Mouse (Mus musculus) intestine, embryonic 16.5 days (tissue): ENCODE data around the gene Pink1. TPM values are rescaled to one million over a fixed set of nuclear protein-coding genes. Genes with fewer than 3 reads are reported as not detected.

Source experiments
- ATAC-seq: fragments of 200-750 bp; cut with Nextera tagmentation; 2 replicates; pipeline ENCODE4 v1.8.0; 2017; ENCODE audit warnings: moderate TSS enrichment, moderate library complexity
- H3K27ac ChIP-seq: fragments of 300-500 bp; sonication (generic); 2 replicates; pipeline ENCODE4 v1.5.1; 2014; ENCODE audit warnings: mild to moderate bottlenecking, low read length
- H3K27me3 ChIP-seq: fragments of 300-500 bp; sonication (generic); replicated peaks from 2 replicates; pipeline ENCODE4 v1.6.1; 2014; ENCODE audit warnings: low read length, control low read depth, mixed read lengths; ENCODE audit not compliant: control insufficient read depth, insufficient read depth
- H3K36me3 ChIP-seq: fragments of 300-500 bp; sonication (generic); 2 replicates; pipeline ENCODE4 v1.6.1; 2014; ENCODE audit warnings: low read length, control low read depth; ENCODE audit not compliant: control insufficient read depth, insufficient read depth
- H3K4me1 ChIP-seq: fragments of 300-500 bp; sonication (generic); 2 replicates; pipeline ENCODE4 v1.6.1; 2014; ENCODE audit warnings: low read length, control low read depth, mixed read lengths; ENCODE audit not compliant: control insufficient read depth, insufficient read depth
- H3K4me2 ChIP-seq: fragments of 300-500 bp; sonication (generic); 2 replicates; pipeline ENCODE4 v1.6.1; 2014; ENCODE audit warnings: low read depth, low read length, control low read depth
- H3K4me3 ChIP-seq: fragments of 300-500 bp; sonication (generic); 2 replicates; pipeline ENCODE4 v1.5.1; 2014; ENCODE audit warnings: mild to moderate bottlenecking, low read length
- H3K9ac ChIP-seq: fragments of 300-500 bp; sonication (generic); 2 replicates; pipeline ENCODE4 v1.6.1; 2014; ENCODE audit warnings: low read depth, low read length
- H3K9me3 ChIP-seq: fragments of 300-500 bp; sonication (generic); 2 replicates; pipeline ENCODE4 v1.6.1; 2016; ENCODE audit warnings: low read length, control low read depth; ENCODE audit not compliant: control insufficient read depth
- WGBS: fragments of 180-500 bp; shearing (Covaris S2); extraction: QIAGEN DNeasy Blood & Tissue Kit; methylation state at CpG from one replicate; pipeline ENCODE4 v1.1.7; 2014; 5-methylcytosine and 5-hydroxymethylcytosine counted together
- polyA plus RNA-seq: library from polyadenylated mRNA; unstranded; fragments of >200 nt; fragmentation: Nextera tagmentation; extraction: Ambion mirVana; gene quantifications from 2 replicates; pipeline ENCODE4 v1.2.1, GENCODE M21; 2015

Pink1 gene
- polyA plus RNA-seq, 1 experiment from 2014 or later, result 30.7 TPM

DNA sequence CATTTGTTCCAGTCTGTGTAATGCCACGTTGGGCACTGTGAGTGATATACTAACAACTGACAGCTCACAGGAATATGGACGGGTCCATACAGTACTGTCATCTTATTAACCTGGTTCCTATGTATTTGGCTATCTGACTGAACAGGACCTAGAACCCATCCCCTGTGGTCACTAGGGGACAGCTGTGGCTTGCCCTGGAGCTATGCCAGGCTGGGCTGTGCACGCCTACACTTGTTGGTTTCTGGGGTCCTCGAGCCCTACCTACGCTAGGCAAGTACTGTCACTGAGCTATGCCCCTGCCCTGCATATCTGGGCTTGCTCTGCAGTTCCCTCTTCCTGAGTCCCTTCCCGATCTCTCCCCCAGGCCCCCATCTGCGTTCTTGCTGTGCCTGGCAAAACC is 4.6 kb downstream of the Pink1 start:
- peaks cover 16% of the 10 kb centered on the region for H3K4me1 ChIP-seq
- H3K27me3 ChIP-seq, result no peaks in the 10 kb centered on the region
- no peak overlapping the region for H3K4me3 ChIP-seq
- H3K27ac ChIP-seq, result no peak overlapping the region
- no peaks in the 10 kb centered on the region for H3K9me3 ChIP-seq
- no peak for ATAC-seq
- H3K36me3 ChIP-seq, result peaks cover 4% of the 10 kb centered on the region
- 76% methylated on average over 7 of the region's 7 CpGs for WGBS
- H3K9ac ChIP-seq, result no peak overlapping the region
- no peak overlapping the region for H3K4me2 ChIP-seq

GRCm38 (mm10) chr4:138320711-138321110 is 5.4 kb downstream of the Pink1 start:
- no peak for ATAC-seq
- Histone ChIP-seq H3K36me3 (peaks cover 5% of the 10 kb centered on the region), H3K9me3 (no peaks in the 10 kb centered on the region), H3K27me3 (no peaks in the 10 kb centered on the region), H3K4me2 (no peak overlapping the region), H3K27ac (no peak overlapping the region), H3K4me1 (peaks cover 13% of the 10 kb centered on the region), H3K4me3 (no peak overlapping the region), H3K9ac (no peak overlapping the region)
- WGBS, result 60% methylated on average over 11 of the region's 11 CpGs

- Histone ChIP-seq H3K9me3 (no peaks in the 10 kb centered on the region), H3K36me3 (peaks cover 5% of the 10 kb centered on the region), H3K4me3 (no peak overlapping the region), H3K9ac (no peak overlapping the region), H3K4me2 (no peak overlapping the region), H3K4me1 (peaks cover 8% of the 10 kb centered on the region), H3K27me3 (no peaks in the 10 kb centered on the region), H3K27ac (no peak overlapping the region)
- 37% methylated on average over 10 of the region's 10 CpGs for whole genome bisulfite sequencing
- ATAC-seq, result peak; percentile 43
Measured at GRCm38 (mm10) chr4:138319508-138319907, 6.6 kb downstream of the Pink1 start.

DNA sequence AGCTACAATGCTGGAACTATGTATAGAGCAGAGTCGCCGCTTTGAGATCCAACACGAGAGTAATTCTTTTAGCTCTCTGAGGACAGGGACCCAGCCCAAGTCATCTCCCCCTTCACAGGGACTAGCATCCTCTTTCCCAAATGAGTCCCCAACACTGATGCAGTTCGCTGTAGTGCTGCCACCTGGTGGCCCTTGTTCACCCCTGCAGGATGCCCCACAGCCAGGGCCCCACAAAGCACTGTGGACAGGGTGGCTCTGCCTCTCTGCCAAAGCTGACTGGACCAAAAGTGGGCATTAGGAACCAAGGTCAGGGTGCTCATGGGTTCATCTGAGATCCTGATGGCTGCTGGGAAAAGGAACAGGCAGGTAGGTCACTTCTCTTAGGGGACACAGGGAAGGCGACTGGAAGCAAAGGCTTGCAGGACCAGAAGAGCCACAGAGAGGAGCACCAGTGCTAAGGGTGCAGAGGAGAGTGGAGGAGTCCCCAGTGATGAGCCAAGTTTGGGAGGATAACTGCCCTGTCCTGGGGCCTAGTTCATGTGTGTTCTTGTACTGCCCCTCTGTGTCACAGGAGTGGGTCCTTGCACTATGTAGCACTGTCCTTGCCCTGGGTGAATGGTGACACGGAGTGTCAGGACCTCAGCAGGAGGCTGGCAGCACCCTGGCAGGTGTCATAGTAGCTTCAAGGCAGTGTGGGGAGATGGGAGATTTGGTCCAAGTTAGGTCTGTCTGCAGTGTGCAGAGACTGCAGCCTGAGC is 7.4 kb downstream of the Pink1 start:
- no peak overlapping the region for H3K9ac ChIP-seq
- peaks cover under 1% of the 10 kb centered on the region; the same call in 1 of the 2 replicates for H3K4me1 ChIP-seq
- no peak; the same call in 1 of the 2 replicates for ATAC-seq
- H3K36me3 ChIP-seq, result peaks cover 5% of the 10 kb centered on the region
- H3K27me3 ChIP-seq, result no peaks in the 10 kb centered on the region
- H3K9me3 ChIP-seq, result no peaks in the 10 kb centered on the region
- H3K27ac ChIP-seq, result no peak overlapping the region
- H3K4me2 ChIP-seq, result no peak overlapping the region
- H3K4me3 ChIP-seq, result no peak overlapping the region
- 56% methylated on average over 6 of the region's 6 CpGs for WGBS

DNA sequence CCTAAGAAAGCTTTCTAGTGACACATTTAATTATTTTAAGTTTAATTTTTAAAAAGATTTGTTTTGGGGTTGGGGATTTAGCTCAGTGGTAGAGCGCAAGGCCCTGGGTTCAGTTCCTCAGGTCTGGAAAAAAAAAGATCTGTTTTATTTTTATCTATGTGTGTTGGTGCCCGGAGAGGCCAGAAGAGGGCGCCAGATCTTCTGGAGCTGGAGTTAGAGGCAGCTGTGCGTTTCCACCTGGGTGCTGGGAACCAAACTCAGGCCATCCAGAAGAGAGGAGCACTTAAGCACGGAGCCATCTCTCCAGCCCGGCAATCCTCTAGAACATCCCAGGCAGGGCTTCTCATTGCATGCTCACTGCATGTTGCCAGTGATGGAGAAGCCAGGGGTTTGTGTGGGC is 9.7 kb downstream of the Pink1 start:
- no peaks in the 10 kb centered on the region for H3K27me3 ChIP-seq

DNA sequence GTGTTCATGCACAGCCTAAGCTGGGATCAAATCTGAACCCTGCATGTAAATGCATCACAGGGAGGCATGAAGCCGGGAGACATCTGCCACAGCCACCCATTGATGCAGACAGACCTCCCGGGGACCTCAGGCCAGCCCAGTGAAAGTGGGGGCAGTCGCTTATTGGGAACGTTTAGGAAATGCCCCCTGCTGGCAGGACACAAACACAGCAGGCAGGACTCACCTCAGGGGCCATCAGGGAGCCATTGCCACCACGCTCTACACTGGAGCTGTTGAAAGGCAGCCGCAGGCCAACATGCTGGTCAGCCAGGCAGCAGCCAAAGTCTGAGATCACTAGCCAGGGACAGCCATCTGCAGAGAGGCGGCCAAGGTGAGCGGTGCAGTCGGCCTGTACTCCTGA is 10.3 kb downstream of the Pink1 start:
- H3K9ac ChIP-seq, result no peak overlapping the region

More for the DNA sequence above, 9.7 kb downstream of the Pink1 start:
- Histone ChIP-seq H3K9ac (no peak overlapping the region), H3K4me1 (no peaks in the 10 kb centered on the region), H3K9me3 (no peaks in the 10 kb centered on the region), H3K36me3 (peaks cover 14% of the 10 kb centered on the region), H3K4me3 (no peak overlapping the region), H3K27ac (no peak overlapping the region), H3K4me2 (no peak overlapping the region)
- ATAC-seq, result no peak
- 88% methylated on average over 6 of the region's 6 CpGs for WGBS

DNA sequence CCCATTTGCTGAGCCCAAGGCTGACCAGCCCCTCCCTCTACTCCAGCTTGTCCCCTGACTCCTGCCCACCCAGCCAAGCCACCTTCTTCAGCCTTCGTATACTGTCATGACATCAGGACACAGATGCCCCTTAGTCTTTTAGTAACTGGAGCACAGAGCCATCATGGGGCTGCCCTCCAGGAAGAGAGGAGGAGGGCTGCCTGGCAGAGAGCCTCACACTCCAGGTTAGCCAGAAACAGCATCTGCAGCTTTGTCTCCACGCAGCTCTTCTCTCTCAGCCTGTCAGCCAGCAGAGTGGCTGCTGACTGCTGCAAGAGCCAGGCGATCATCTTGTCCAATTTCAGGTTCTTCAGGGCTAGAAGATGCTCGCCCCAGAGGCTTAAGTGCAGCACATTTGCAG is 12.3 kb downstream of the Pink1 start:
- no peaks in the 10 kb centered on the region for H3K27me3 ChIP-seq
- no peak overlapping the region for H3K27ac ChIP-seq
- peaks cover 29% of the 10 kb centered on the region for H3K36me3 ChIP-seq
- ATAC-seq, result no peak
- no peak overlapping the region for H3K4me3 ChIP-seq
- WGBS, result 93% methylated on average over 4 of the region's 4 CpGs
- no peak overlapping the region for H3K9ac ChIP-seq
- H3K9me3 ChIP-seq, result no peaks in the 10 kb centered on the region
- no peak overlapping the region for H3K4me2 ChIP-seq
- no peaks in the 10 kb centered on the region for H3K4me1 ChIP-seq

More for the DNA sequence above, 10.3 kb downstream of the Pink1 start:
- WGBS, result 70% methylated on average over 9 of the region's 9 CpGs
- no peak overlapping the region for H3K27ac ChIP-seq
- H3K4me3 ChIP-seq, result no peak overlapping the region
- no peaks in the 10 kb centered on the region for H3K4me1 ChIP-seq
- H3K36me3 ChIP-seq, result peaks cover 20% of the 10 kb centered on the region
- no peaks in the 10 kb centered on the region for H3K27me3 ChIP-seq
- no peak overlapping the region for H3K4me2 ChIP-seq
- H3K9me3 ChIP-seq, result no peaks in the 10 kb centered on the region
- ATAC-seq, result no peak

DNA sequence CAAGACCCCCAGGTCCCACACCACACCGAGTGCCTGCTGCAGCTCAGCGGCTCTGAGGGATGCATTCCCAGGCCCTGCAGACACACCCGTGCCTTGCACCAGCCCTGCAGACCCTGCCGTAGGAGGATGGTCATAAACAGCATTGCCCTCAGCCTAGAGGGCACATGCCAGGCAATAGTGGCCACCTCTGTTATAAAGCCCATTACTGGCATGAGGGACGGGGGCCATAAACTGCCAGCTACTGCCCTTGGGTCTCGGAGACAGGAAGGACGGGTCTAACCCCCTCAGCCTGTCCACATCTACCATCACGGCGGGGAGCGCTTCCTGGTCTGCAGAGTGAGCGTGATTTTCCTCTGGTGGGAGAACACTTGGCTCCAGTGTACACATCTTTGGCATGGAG is 13.1 kb downstream of the Pink1 start:
- WGBS, result 86% methylated on average over 11 of the region's 11 CpGs
- Histone ChIP-seq H3K27ac (no peak overlapping the region), H3K9ac (no peak overlapping the region), H3K4me3 (no peak overlapping the region), H3K27me3 (no peaks in the 10 kb centered on the region), H3K4me2 (no peak overlapping the region), H3K9me3 (no peaks in the 10 kb centered on the region), H3K36me3 (peaks cover 29% of the 10 kb centered on the region), H3K4me1 (no peaks in the 10 kb centered on the region)
- no peak for ATAC-seq

DNA sequence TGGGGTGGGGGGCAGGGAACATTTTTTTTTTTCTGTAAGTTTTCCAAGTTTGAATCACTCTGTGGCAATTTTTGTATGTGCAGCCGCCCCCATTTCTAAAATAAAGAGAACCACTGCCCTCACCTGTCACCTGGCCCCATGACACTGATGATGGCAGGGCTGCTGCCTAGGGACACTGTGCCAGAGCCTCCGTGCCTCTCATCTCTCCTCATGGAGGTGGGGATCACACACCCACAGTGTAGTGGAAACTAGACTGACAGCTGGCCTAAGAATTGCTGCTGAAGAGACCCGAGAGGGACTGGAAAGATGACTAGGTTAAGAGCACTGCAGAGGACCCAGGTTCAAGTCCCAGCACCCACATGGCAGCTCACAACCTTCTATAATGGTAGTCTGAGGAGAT is 14.0 kb downstream of the Pink1 start:
- H3K9ac ChIP-seq, result no peak overlapping the region
- H3K27ac ChIP-seq, result no peak overlapping the region
- no peak overlapping the region for H3K4me3 ChIP-seq
- H3K4me1 ChIP-seq, result no peaks in the 10 kb centered on the region
- peaks cover 34% of the 10 kb centered on the region for H3K36me3 ChIP-seq
- 98% methylated on average over 3 of the region's 3 CpGs for WGBS
- H3K27me3 ChIP-seq, result no peaks in the 10 kb centered on the region
- no peaks in the 10 kb centered on the region for H3K9me3 ChIP-seq
- no peak for ATAC-seq
- H3K4me2 ChIP-seq, result no peak overlapping the region

DNA sequence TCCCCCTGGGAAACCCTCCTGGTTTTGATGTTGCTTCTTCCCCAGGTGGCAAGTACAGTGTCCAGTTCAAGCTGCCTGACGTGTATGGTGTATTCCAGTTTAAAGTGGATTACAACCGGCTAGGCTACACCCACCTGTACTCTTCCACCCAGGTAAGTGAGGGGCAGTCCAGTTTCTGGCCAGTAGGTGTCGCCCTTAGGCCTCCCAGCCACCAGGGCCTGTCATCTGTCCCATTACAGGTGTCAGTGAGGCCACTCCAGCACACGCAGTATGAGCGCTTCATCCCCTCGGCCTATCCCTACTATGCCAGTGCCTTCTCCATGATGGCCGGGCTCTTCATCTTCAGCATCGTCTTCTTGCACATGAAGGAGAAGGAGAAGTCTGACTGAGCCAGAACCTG is 14.5 kb downstream of the Pink1 start:
- H3K27me3 ChIP-seq, result no peaks in the 10 kb centered on the region
- H3K4me3 ChIP-seq, result no peak overlapping the region
- no peak overlapping the region for H3K4me2 ChIP-seq
- H3K4me1 ChIP-seq, result no peaks in the 10 kb centered on the region
- peaks cover 34% of the 10 kb centered on the region for H3K36me3 ChIP-seq
- WGBS, result 55% methylated on average over 8 of the region's 8 CpGs
- H3K9ac ChIP-seq, result no peak overlapping the region
- no peaks in the 10 kb centered on the region for H3K9me3 ChIP-seq
- peak; percentile 77 for ATAC-seq
- no peak overlapping the region for H3K27ac ChIP-seq
